Mouse (Mus musculus) right cerebral cortex, postnatal 10 days (tissue): ENCODE measurements around the gene Pex5.

ENCODE experiments used
- DNase-seq, 2 experiments: peaks; one replicate each; pipeline ENCODE4 v3.0.0; 2021; ENCODE audit warnings: low spot score in 2 of 2

Pex5 gene

GRCm38 (mm10) chr6:124414927-124415325, at the start of gene Pex5:
Gene Pex5 (minus strand): TSS chr6:124415067.
- peak; percentile 97 for DNase-seq

- DNase-seq: peak; percentile 62 to 74
These were observed 49.0 kb upstream of the Pex5 start for GRCm38 (mm10) chr6:124463881-124464291.

- DNase-seq: no peak
These were observed 44.5 kb upstream of the Pex5 start for GRCm38 (mm10) chr6:124459388-124459787.

GRCm38 (mm10) chr6:124458505-124458904, 43.6 kb upstream of the Pex5 start:
- no peak for DNase-seq

GRCm38 (mm10) chr6:124457827-124458226, 43.0 kb upstream of the Pex5 start:
- DNase-seq: no peak

- DNase-seq: no peak
These were observed 41.4 kb upstream of the Pex5 start for GRCm38 (mm10) chr6:124456243-124456642.

- DNase-seq: no peak
These were observed 38.9 kb upstream of the Pex5 start for GRCm38 (mm10) chr6:124453756-124454155.

GRCm38 (mm10) chr6:124451995-124452394, 37.1 kb upstream of the Pex5 start:
- no peak for DNase-seq

- DNase-seq: no peak
These were observed 35.0 kb upstream of the Pex5 start for GRCm38 (mm10) chr6:124449668-124450383.

- no peak for DNase-seq
These were observed 34.2 kb upstream of the Pex5 start for GRCm38 (mm10) chr6:124448959-124449667.

- no peak for DNase-seq
These were observed 33.5 kb upstream of the Pex5 start for GRCm38 (mm10) chr6:124448186-124448852.

GRCm38 (mm10) chr6:124447356-124447755, 32.5 kb upstream of the Pex5 start:
- no peak for DNase-seq

GRCm38 (mm10) chr6:124446459-124446858, 31.6 kb upstream of the Pex5 start:
- DNase-seq: no peak

- no peak for DNase-seq
These were observed 31.2 kb upstream of the Pex5 start for GRCm38 (mm10) chr6:124446024-124446423.

GRCm38 (mm10) chr6:124443338-124443737, 28.5 kb upstream of the Pex5 start:
- no peak for DNase-seq

GRCm38 (mm10) chr6:124436245-124436644, 21.4 kb upstream of the Pex5 start:
- DNase-seq: no peak

GRCm38 (mm10) chr6:124435173-124435572, 20.3 kb upstream of the Pex5 start:
- DNase-seq: no peak

GRCm38 (mm10) chr6:124433688-124434324, 18.9 kb upstream of the Pex5 start:
- no peak for DNase-seq

- no peak for DNase-seq
These were observed 16.1 kb upstream of the Pex5 start for GRCm38 (mm10) chr6:124430784-124431495.

- DNase-seq: no peak
These were observed 15.5 kb upstream of the Pex5 start for GRCm38 (mm10) chr6:124430379-124430778.

GRCm38 (mm10) chr6:124427791-124428576, 13.1 kb upstream of the Pex5 start:
- DNase-seq: no peak
